Mouse (Mus musculus) kidney, adult 2 months (tissue): ENCODE measurements at regions not wholly inside any gene's neighbourhood (a gene's known extent, or its start where the extent isn't known, plus 50 kb on each side); places are given as distances from the start of the nearest gene placed in this dataset.

ENCODE experiments used
- DNase-seq: peaks from one replicate; pipeline ENCODE4 v3.0.0; 2021
- H3K27ac ChIP-seq: fragments of 200-500 bp; 2 replicates; pipeline ENCODE4 v1.5.1; 2012; ENCODE audit warnings: low read depth, low read length, control low read depth, inconsistent platforms; ENCODE audit not compliant: insufficient read depth
- H3K27me3 ChIP-seq: fragments of 200-500 bp; replicated peaks from 2 replicates; pipeline ENCODE4 v1.6.1; 2012; ENCODE audit warnings: mild to moderate bottlenecking, moderate library complexity, low read length, inconsistent platforms; ENCODE audit not compliant: control insufficient read depth, insufficient read depth
- H3K36me3 ChIP-seq: fragments of 200-500 bp; 2 replicates; pipeline ENCODE4 v1.6.1; 2012; ENCODE audit warnings: mild to moderate bottlenecking, moderate library complexity, low read length, inconsistent platforms; ENCODE audit not compliant: control insufficient read depth, insufficient read depth
- H3K4me1 ChIP-seq: fragments of 200-500 bp; 2 replicates; pipeline ENCODE4 v1.6.1; 2011; ENCODE audit warnings: low read length; ENCODE audit not compliant: control insufficient read depth, insufficient read depth
- H3K4me3 ChIP-seq: fragments of 200-500 bp; 2 replicates; pipeline ENCODE4 v1.5.1; 2011; ENCODE audit warnings: mild to moderate bottlenecking, low read depth, low read length, control low read depth; ENCODE audit not compliant: insufficient read depth
- CTCF ChIP-seq: fragments of 200-500 bp; conservative IDR thresholded peaks from 2 replicates; pipeline ENCODE4 v1.5.1; 2011; ENCODE audit warnings: low read depth, mild to moderate bottlenecking, control low read depth, low read length, moderate library complexity, mixed read lengths; ENCODE audit not compliant: insufficient read depth, insufficient read length
- POLR2A ChIP-seq: fragments of 200-500 bp; IDR thresholded peaks from one replicate; pipeline ENCODE4 v1.6.1; 2011; ENCODE audit warnings: low read depth, low read length, control low read depth
- WGBS: fragments of 180-500 bp; shearing (Covaris S2); methylation state at CpG from one replicate; pipeline ENCODE4 v1.1.7; 2018; 5-methylcytosine and 5-hydroxymethylcytosine counted together

DNA sequence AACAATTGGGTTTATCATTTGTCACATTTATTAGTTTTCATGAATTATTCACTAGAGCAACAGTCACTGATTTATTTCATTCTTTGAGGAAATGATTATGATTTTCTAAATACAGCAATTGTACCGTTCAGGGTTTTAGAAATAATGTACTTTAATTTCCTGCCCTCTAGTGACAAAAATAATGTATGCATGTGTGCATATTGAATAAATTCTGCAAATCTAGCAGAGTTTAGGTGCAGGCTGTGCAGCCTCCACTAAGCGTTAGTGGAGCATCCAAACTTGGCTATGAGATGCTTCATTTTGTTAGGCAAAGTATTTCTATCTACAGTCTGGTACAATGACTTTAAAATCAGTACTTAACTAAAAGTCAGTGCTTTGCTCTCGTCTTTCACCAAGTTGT is 642.1 kb upstream of the A830018L16Rik start:
- DNase-seq, result no peak
- no peak for TF ChIP-seq CTCF
- TF ChIP-seq POLR2A, result no peak
- no peak overlapping the region for H3K27ac ChIP-seq
- H3K4me1 ChIP-seq, result no peaks in the 10 kb centered on the region
- 60% methylated on average over 3 of the region's 3 CpGs for WGBS
- no peaks in the 10 kb centered on the region for H3K36me3 ChIP-seq
- H3K4me3 ChIP-seq, result no peak overlapping the region
- no peaks in the 10 kb centered on the region for H3K27me3 ChIP-seq

- Histone ChIP-seq H3K4me3 (no peak overlapping the region), H3K27me3 (no peaks in the 10 kb centered on the region), H3K36me3 (no peaks in the 10 kb centered on the region), H3K4me1 (no peaks in the 10 kb centered on the region), H3K27ac (no peak overlapping the region)
- 63% methylated on average over 6 of the region's 6 CpGs for WGBS
- TF ChIP-seq POLR2A (no peak), CTCF (no peak)
- no peak for DNase-seq
These were observed 619.7 kb upstream of the A830018L16Rik start for GRCm38 (mm10) chr1:10794074-10794783.

GRCm38 (mm10) chr1:10835653-10836415 is 578.1 kb upstream of the A830018L16Rik start:
- Histone ChIP-seq H3K4me1 (no peaks in the 10 kb centered on the region), H3K27ac (no peak overlapping the region), H3K4me3 (no peak overlapping the region), H3K27me3 (no peaks in the 10 kb centered on the region), H3K36me3 (no peaks in the 10 kb centered on the region)
- 59% methylated on average over 6 of the region's 6 CpGs for WGBS
- peak; percentile 68 for DNase-seq
- TF ChIP-seq CTCF (0 out of 2 replicates have a peak, but pooled peaks have one; percentile 28), POLR2A (no peak)

GRCm38 (mm10) chr1:10837180-10837579 is 576.7 kb upstream of the A830018L16Rik start:
- TF ChIP-seq CTCF (peak; percentile 41), POLR2A (no peak)
- no peaks in the 10 kb centered on the region for H3K27me3 ChIP-seq
- DNase-seq, result no peak
- H3K4me1 ChIP-seq, result no peaks in the 10 kb centered on the region
- H3K4me3 ChIP-seq, result no peak overlapping the region
- WGBS, result 77% methylated on average over 2 of the region's 2 CpGs
- no peaks in the 10 kb centered on the region for H3K36me3 ChIP-seq
- H3K27ac ChIP-seq, result no peak overlapping the region

- H3K27ac ChIP-seq, result no peak overlapping the region
- DNase-seq, result no peak
- H3K4me3 ChIP-seq, result no peak overlapping the region
- WGBS, result 83% methylated on average over 2 of the region's 2 CpGs
- no peaks in the 10 kb centered on the region for H3K4me1 ChIP-seq
- H3K27me3 ChIP-seq, result no peaks in the 10 kb centered on the region
- TF ChIP-seq CTCF (no peak), POLR2A (no peak)
- no peaks in the 10 kb centered on the region for H3K36me3 ChIP-seq
These were observed 561.0 kb upstream of the A830018L16Rik start for GRCm38 (mm10) chr1:10852934-10853333.

DNA sequence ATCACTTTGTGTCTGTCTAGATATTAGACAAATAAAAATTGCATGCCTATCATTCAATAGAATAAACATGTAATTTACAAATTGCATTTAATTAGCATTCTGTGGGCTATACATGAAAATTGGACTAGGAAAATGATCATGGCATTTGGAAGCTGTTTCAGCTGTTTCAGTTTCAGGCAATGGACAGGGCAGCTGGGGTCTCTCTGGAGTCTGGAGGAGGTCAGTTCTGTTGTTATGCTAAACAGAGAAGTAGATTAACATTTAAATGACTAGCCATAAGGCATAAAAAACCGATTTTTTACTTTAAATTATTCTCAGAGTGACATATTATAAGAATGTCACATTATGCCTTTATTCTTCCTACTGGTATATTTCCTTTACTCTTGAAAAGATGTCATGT is 559.4 kb upstream of the A830018L16Rik start:
- no peak for DNase-seq
- 43% methylated on average over 1 of the region's 1 CpGs for WGBS
- H3K4me1 ChIP-seq, result no peaks in the 10 kb centered on the region
- TF ChIP-seq POLR2A, result no peak
- no peak for TF ChIP-seq CTCF
- no peaks in the 10 kb centered on the region for H3K27me3 ChIP-seq
- no peak overlapping the region for H3K4me3 ChIP-seq
- no peaks in the 10 kb centered on the region for H3K36me3 ChIP-seq
- H3K27ac ChIP-seq, result no peak overlapping the region

DNA sequence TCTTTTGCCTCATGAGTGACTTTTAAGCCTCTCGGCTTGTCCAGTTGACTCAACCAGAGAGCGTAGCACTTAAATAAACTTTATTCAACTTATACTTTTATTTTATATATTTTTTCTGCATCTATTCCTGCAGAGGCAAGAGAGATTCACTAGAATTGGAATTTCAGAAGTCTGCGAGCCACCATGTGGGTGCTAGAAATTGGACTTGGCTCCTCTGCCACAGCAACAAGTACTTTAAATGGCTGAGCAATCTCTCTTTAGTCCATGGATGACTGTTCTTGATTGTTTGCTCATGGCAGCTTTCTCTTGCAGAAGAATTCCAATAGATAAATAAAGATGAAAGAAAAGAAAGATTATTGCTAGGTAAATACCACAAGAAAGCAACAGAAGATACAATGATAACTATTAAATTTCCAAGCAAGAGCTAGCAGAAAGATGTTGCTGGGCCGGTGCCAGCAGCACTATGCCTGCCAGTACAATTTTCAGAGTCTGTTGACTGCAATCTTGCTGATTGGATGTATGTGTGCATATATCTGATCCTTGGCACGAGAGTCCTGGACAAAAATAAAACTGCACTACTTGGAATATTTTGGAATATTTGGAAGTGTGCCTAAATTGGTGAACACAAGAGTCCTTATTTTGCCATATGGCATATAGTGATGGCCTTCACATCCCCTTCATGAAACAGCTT is 542.6 kb upstream of the A830018L16Rik start:
- Histone ChIP-seq H3K27me3 (no peaks in the 10 kb centered on the region), H3K4me3 (no peak overlapping the region), H3K4me1 (no peaks in the 10 kb centered on the region), H3K27ac (no peak overlapping the region), H3K36me3 (no peaks in the 10 kb centered on the region)
- TF ChIP-seq POLR2A (no peak), CTCF (no peak)
- DNase-seq, result no peak
- 87% methylated on average over 5 of the region's 5 CpGs for WGBS
